Mouse (Mus musculus): ENCODE measurements around the gene Nfia.

GRCm38 (mm10) chr4:97818498-97818897 is 46.0 kb downstream of the Nfia start:
- TF ChIP-seq POLR2A (IDR thresholded peaks at IDR 0.05; ENCODE audit: insufficient read depth, low read depth, low read length) (no peak), CTCF (IDR thresholded peaks at IDR 0.05; ENCODE audit: insufficient read depth, low read depth, low read length) (no peak)
